Comparison of ENCODE assay signal across 8 mouse cellular contexts in the genomic region with DNA sequence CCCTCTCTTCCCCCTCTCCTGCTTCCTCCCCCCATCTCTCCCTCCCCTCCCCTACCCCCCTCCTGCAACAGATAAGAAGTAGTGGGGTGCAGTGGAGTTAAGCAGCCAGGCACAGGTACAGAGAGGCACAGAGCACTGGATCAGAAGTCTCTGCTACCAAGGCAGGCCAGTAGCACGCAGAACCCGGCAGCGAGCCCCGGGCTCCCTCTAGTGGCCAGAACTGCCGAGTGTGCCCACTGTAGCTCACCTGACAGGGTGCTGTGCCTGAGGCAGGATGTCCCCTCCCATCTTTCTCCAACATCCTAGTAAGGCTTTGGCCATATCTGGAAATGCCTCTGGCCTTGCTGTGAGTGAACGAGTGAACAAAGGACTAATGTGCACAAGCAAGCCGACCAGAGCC. TPM values are rescaled to one million over a fixed set of nuclear protein-coding genes. Genes with fewer than 3 reads are reported as not detected.
A peak's percentile ranks its signal among the peaks of the same experiment; 100 is the strongest.
DNase-seq lines count a peak whose midpoint lies in the region; ATAC-seq and TF ChIP-seq lines count a peak whose summit lies in the region.

No protein-coding gene starts in this region.

- peak; percentile 36 for ATAC-seq in hindbrain, postnatal 0 days

- H3K27me3 ChIP-seq in hindbrain, postnatal 0 days (ENCODE audit: insufficient read depth, low read length), result no peaks in the 10 kb centered on the region

- TF ChIP-seq CTCF in hindbrain, postnatal 0 days (IDR thresholded peaks at IDR 0.05; ENCODE audit: low read depth), result peak; percentile 98

- H3K9me3 ChIP-seq in hindbrain, postnatal 0 days (ENCODE audit: low read length), result no peaks in the 10 kb centered on the region

- WGBS in hindbrain, postnatal 0 days, result 9% methylated on average over 7 of the region's 7 CpGs

- no peaks in the 10 kb centered on the region for H3K4me1 ChIP-seq in hindbrain, postnatal 0 days (ENCODE audit: insufficient read depth, low read length)

- H3K4me3 ChIP-seq in hindbrain, postnatal 0 days (ENCODE audit: low read length), result no peak overlapping the region

- H3K9ac ChIP-seq in hindbrain, postnatal 0 days (replicated peaks; ENCODE audit: low read length), result no peak overlapping the region

- peak; percentile 61 for DNase-seq in MN1 (ENCODE audit: low spot score)
- peak; percentile 82 for DNase-seq in cerebellum, adult 11 months
- peak; percentile 65 for DNase-seq in forelimb bud, embryonic 11.5 days (ENCODE audit: low read depth, low spot score)
- peak; percentile 89 for DNase-seq in hindbrain, postnatal 0 days (ENCODE audit: low spot score)
- peak; percentile 92 to 95 for DNase-seq in left cerebral cortex, adult 18-20 months (ENCODE audit: low spot score in 2 of 2)
- peak; percentile 78 to 86 for DNase-seq in lung, postnatal 4 days
- peak; percentile 84 to 90 for DNase-seq in right cerebral cortex, postnatal 10 days (ENCODE audit: low spot score in 2 of 2)
- peak; percentile 84 for DNase-seq in urinary bladder, postnatal 14 days (ENCODE audit: low spot score)

- H3K36me3 ChIP-seq in hindbrain, postnatal 0 days (ENCODE audit: insufficient read depth, low read length), result no peaks in the 10 kb centered on the region

- H3K27ac ChIP-seq in hindbrain, postnatal 0 days, result no peak overlapping the region

- no peak overlapping the region for H3K4me2 ChIP-seq in hindbrain, postnatal 0 days (ENCODE audit: low read depth, low read length)

RNA-seq across cellular contexts. Expression of gene Aldh1l1, which starts 51.7 kb away (rescaled TPM):
- 168 and 214 TPM in 2 replicates for total RNA-seq in hindbrain, postnatal 0 days (2014; rRNA removed)
- polyA plus RNA-seq in hindbrain, postnatal 0 days (2015; fragmentation: Nextera tagmentation; extraction: Ambion mirVana), result 131 and 145 TPM in 2 replicates
- total RNA-seq in left cerebral cortex, adult 18-20 months (2021), result 10 to 100 TPM; 46.6 to 54.5 TPM
